Mouse (Mus musculus) erythroblast, embryonic 14.5 days (primary cell): ENCODE results near the gene Zfhx2.
"Not testable (repeated sequence)": the region's sequence is repeated elsewhere in the genome, so short reads cannot be mapped to it uniquely, and the experiment has no call there.

ENCODE experiments used
- GATA1 ChIP-seq: IDR thresholded peaks from 2 replicates; pipeline ENCODE4 v1.6.1; 2012; ENCODE audit warnings: low read length, inconsistent platforms, mixed read lengths
- TAL1 ChIP-seq: IDR thresholded peaks from 3 replicates; pipeline ENCODE4 v1.6.1; 2012; ENCODE audit warnings: low read length, inconsistent platforms, mixed read lengths

GRCm38 (mm10) chr14:55043694-55044093, 48.4 kb downstream of the Zfhx2 start:
- not testable (repeated sequence) for TF ChIP-seq GATA1, TAL1
